9 mouse cellular contexts compared by ENCODE assay signal in the genomic region with DNA sequence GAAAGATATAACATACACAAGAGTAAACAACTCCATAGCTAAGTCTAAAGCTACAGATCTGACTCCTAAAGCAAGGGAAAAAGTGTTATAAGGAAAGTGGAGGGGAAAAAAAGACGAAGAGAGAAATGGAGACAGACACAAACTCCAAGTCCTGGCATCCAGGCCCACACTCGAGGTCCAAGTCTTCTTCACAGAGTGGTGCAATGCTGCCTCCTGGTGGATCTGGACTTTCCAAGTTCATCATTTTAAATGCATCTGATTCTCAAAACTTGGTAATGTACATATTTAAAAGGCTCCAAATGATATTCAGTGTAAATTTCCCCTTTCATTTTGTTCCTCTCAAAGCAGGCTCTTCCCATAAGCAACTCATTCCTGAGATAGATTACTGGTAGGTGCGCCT. TPM values are rescaled to one million over a fixed set of nuclear protein-coding genes. Genes with fewer than 3 reads are reported as not detected.
DNase-seq lines count a peak whose midpoint lies in the region; ATAC-seq and TF ChIP-seq lines count a peak whose summit lies in the region.
"Had no signal": no experiment of that assay in that cellular context is flagged by ENCODE, and none has a peak within 500 bp of the region (broad histone marks: within the 10 kb centered on the region; RNA-seq: fewer than 3 reads in every experiment).

No protein-coding gene starts in this region.

- no peak overlapping the region for H3K4me2 ChIP-seq in hindbrain, embryonic 14.5 days (replicated peaks)
- no peak overlapping the region for H3K4me2 ChIP-seq in hindbrain, embryonic 12.5 days (replicated peaks)

- H3K4me1 ChIP-seq in hindbrain, embryonic 14.5 days (replicated peaks; ENCODE audit: control insufficient read depth, insufficient read depth, low read length) = no peaks in the 10 kb centered on the region; the same call in 1 of the 2 replicates
- no peaks in the 10 kb centered on the region for H3K4me1 ChIP-seq in hindbrain, embryonic 12.5 days
- no peaks in the 10 kb centered on the region for H3K4me1 ChIP-seq in ES-Bruce4 (ENCODE audit: control insufficient read depth, insufficient read depth, low read length)
- no peaks in the 10 kb centered on the region for H3K4me1 ChIP-seq in forebrain, embryonic 10.5 days

- H3K27me3 ChIP-seq in hindbrain, embryonic 14.5 days (ENCODE audit: control insufficient read depth, insufficient read depth, low read length) = no peaks in the 10 kb centered on the region
- H3K27me3 ChIP-seq in hindbrain, embryonic 12.5 days = no peaks in the 10 kb centered on the region
- H3K27me3 ChIP-seq in ES-Bruce4 (ENCODE audit: control insufficient read depth, insufficient read depth, low read length, poor library complexity, severe bottlenecking) = no peaks in the 10 kb centered on the region
- H3K27me3 ChIP-seq in forebrain, embryonic 10.5 days (ENCODE audit: poor library complexity, severe bottlenecking) = no peaks in the 10 kb centered on the region

- no peaks in the 10 kb centered on the region for H3K9me3 ChIP-seq in hindbrain, embryonic 14.5 days (ENCODE audit: control insufficient read depth, low read length)
- no peaks in the 10 kb centered on the region for H3K9me3 ChIP-seq in hindbrain, embryonic 12.5 days (replicated peaks)
- H3K9me3 ChIP-seq in ES-Bruce4 (replicated peaks; ENCODE audit: control insufficient read depth, insufficient read depth, low read length, poor library complexity, severe bottlenecking) = no peaks in the 10 kb centered on the region
- no peaks in the 10 kb centered on the region for H3K9me3 ChIP-seq in forebrain, embryonic 10.5 days

- H3K4me3 ChIP-seq in hindbrain, embryonic 14.5 days (replicated peaks; ENCODE audit: low read length) = no peak overlapping the region
- H3K4me3 ChIP-seq in hindbrain, embryonic 12.5 days = no peak overlapping the region
- no peak overlapping the region for H3K4me3 ChIP-seq in ES-Bruce4 (ENCODE audit: low read depth, low read length)
- no peak overlapping the region for H3K4me3 ChIP-seq in forebrain, embryonic 10.5 days
- H3K4me3 ChIP-seq: erythroblast, embryonic 14.5 days had no signal

- peak; percentile 60 for TF ChIP-seq CTCF in ES-Bruce4 (IDR thresholded peaks at IDR 0.05; ENCODE audit: low read depth, low read length)

- no peak overlapping the region for H3K27ac ChIP-seq in hindbrain, embryonic 14.5 days
- no peak overlapping the region for H3K27ac ChIP-seq in hindbrain, embryonic 12.5 days
- no peak overlapping the region for H3K27ac ChIP-seq in ES-Bruce4 (ENCODE audit: insufficient read depth, low read length)
- H3K27ac ChIP-seq in forebrain, embryonic 10.5 days = no peak overlapping the region

- H3K36me3 ChIP-seq in hindbrain, embryonic 14.5 days (replicated peaks; ENCODE audit: control insufficient read depth, insufficient read depth) = peaks cover 58% of the 10 kb centered on the region
- peaks cover 39% of the 10 kb centered on the region for H3K36me3 ChIP-seq in hindbrain, embryonic 12.5 days
- H3K36me3 ChIP-seq in ES-Bruce4 (ENCODE audit: control insufficient read depth, insufficient read depth, low read length, poor library complexity, severe bottlenecking) = peaks cover 47% of the 10 kb centered on the region
- H3K36me3 ChIP-seq in forebrain, embryonic 10.5 days (replicated peaks) = peaks cover 85% of the 10 kb centered on the region

- TF ChIP-seq EP300 in ES-Bruce4 (IDR thresholded peaks at IDR 0.05; ENCODE audit: insufficient read depth, low read depth, low read length) = no peak

- peak; percentile 80 for DNase-seq in hindbrain, embryonic 14.5 days (ENCODE audit: low spot score)
- peak; percentile 55 to 71 for DNase-seq in adrenal gland, postnatal 36 days
- DNase-seq in left cerebral cortex, adult 18-20 months (ENCODE audit: low spot score in 2 of 2) = peak; percentile 75
- DNase-seq in retina, postnatal 1 day = peak; percentile 73
- DNase-seq in forebrain, embryonic 10.5 days (ENCODE audit: extremely low spot score, low spot score) = no peak

- 53% methylated on average over 3 of the region's 3 CpGs for WGBS in hindbrain, embryonic 14.5 days
- 59% methylated on average over 3 of the region's 3 CpGs for WGBS in hindbrain, embryonic 12.5 days
- 69% methylated on average over 3 of the region's 3 CpGs for WGBS in forebrain, embryonic 10.5 days

- ATAC-seq in hindbrain, embryonic 14.5 days (ENCODE audit: low FRiP score) = no peak
- ATAC-seq in hindbrain, embryonic 12.5 days (ENCODE audit: low FRiP score) = no peak
- ATAC-seq in frontal cortex, adult (ENCODE audit: low TSS enrichment) = peak; percentile 64

- H3K9ac ChIP-seq in hindbrain, embryonic 14.5 days = no peak overlapping the region
- H3K9ac ChIP-seq in hindbrain, embryonic 12.5 days = no peak overlapping the region
- no peak overlapping the region for H3K9ac ChIP-seq in ES-Bruce4 (ENCODE audit: low read depth, poor library complexity, severe bottlenecking)

- no peak for TF ChIP-seq POLR2A in ES-Bruce4 (IDR thresholded peaks at IDR 0.05; ENCODE audit: insufficient read depth, low read length)

RNA-seq across cellular contexts. Expression of gene Snrpb, which starts 11.3 kb away (rescaled TPM):
- polyA plus RNA-seq in hindbrain, embryonic 14.5 days (2014; fragmentation: Nextera tagmentation; extraction: Ambion mirVana) = 296 and 309 TPM in 2 replicates
- polyA plus RNA-seq in hindbrain, embryonic 12.5 days (2016; fragmentation: Nextera tagmentation; extraction: Ambion mirVana) = 440 and 489 TPM in 2 replicates
- 244 and 254 TPM in 2 replicates for polyA plus RNA-seq in ES-Bruce4 (2011; ENCODE audit: insufficient read depth, insufficient read length, low read depth, missing spikeins)
- total RNA-seq in adrenal gland, postnatal 36 days (2021) = 100 to 1,000 TPM; 184 to 187 TPM
- total RNA-seq in left cerebral cortex, adult 18-20 months (2021) = 100 to 1,000 TPM; 110 to 119 TPM
- 929 and 941 TPM in 2 replicates for polyA plus RNA-seq in forebrain, embryonic 10.5 days (2016; fragmentation: Nextera tagmentation; extraction: Ambion mirVana)

RNA-seq across cellular contexts. Expression of gene Tmc2, which starts 27.1 kb away (rescaled TPM):
- polyA plus RNA-seq in hindbrain, embryonic 14.5 days (2014; fragmentation: Nextera tagmentation; extraction: Ambion mirVana) = not detected in 2 replicates
- polyA plus RNA-seq in hindbrain, embryonic 12.5 days (2016; fragmentation: Nextera tagmentation; extraction: Ambion mirVana) = not detected in 2 replicates
- polyA plus RNA-seq in ES-Bruce4 (2011; ENCODE audit: insufficient read depth, insufficient read length, low read depth, missing spikeins) = not detected in 2 replicates
- total RNA-seq in adrenal gland, postnatal 36 days (2021) = not detected
- not detected for total RNA-seq in left cerebral cortex, adult 18-20 months (2021)
- not detected in 2 replicates for polyA plus RNA-seq in forebrain, embryonic 10.5 days (2016; fragmentation: Nextera tagmentation; extraction: Ambion mirVana)
- polyA plus RNA-seq: erythroblast, embryonic 14.5 days had no signal

RNA-seq across cellular contexts. Expression of gene Tgm6, which starts 55.6 kb away (rescaled TPM):
- polyA plus RNA-seq in hindbrain, embryonic 14.5 days (2014; fragmentation: Nextera tagmentation; extraction: Ambion mirVana) = 0.07 TPM in 2 replicates
- not detected in 2 replicates for polyA plus RNA-seq in hindbrain, embryonic 12.5 days (2016; fragmentation: Nextera tagmentation; extraction: Ambion mirVana)
- not detected in 2 replicates for polyA plus RNA-seq in ES-Bruce4 (2011; ENCODE audit: insufficient read depth, insufficient read length, low read depth, missing spikeins)
- not detected for total RNA-seq in adrenal gland, postnatal 36 days (2021)
- under 1 TPM; 0.09 to 0.12 TPM for total RNA-seq in left cerebral cortex, adult 18-20 months (2021)
- not detected in 2 replicates for polyA plus RNA-seq in forebrain, embryonic 10.5 days (2016; fragmentation: Nextera tagmentation; extraction: Ambion mirVana)
- polyA plus RNA-seq: erythroblast, embryonic 14.5 days had no signal
